Mouse (Mus musculus): ENCODE results near the gene Itk. TPM values are rescaled to one million over a fixed set of nuclear protein-coding genes. Genes with fewer than 3 reads are reported as not detected.

Itk gene
- polyA plus RNA-seq, 1 experiment = 1.1 TPM

DNA sequence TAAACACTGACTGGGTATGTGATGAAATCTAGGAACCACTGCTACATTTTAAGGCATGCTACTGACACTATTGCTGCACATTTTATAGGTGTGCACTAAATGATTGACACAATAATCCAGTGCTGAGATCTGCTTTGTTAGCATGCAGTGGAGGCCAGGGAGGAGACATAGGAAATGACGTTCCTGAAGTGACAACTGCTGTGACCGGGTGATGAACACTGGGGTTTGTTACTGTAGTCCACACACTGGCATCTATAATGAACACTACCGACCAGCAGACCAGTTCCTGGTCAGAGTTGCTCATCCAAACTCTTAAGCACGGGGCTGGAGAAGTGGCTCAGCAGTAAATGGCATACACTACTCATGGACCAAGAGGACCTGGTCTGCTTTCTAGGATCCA lies 4.1 kb upstream of the Itk start:
- WGBS = 74% methylated on average over 4 of the region's 4 CpGs
- Histone ChIP-seq H3K4me1 (ENCODE audit: control insufficient read depth, insufficient read depth, insufficient read length, low read length) (no peaks in the 10 kb centered on the region), H3K4me3 (ENCODE audit: low read depth, low read length) (no peak overlapping the region), H3K36me3 (ENCODE audit: control insufficient read depth, insufficient read depth, low read length) (no peaks in the 10 kb centered on the region), H3K27me3 (ENCODE audit: control insufficient read depth, insufficient read depth, low read length) (no peaks in the 10 kb centered on the region), H3K27ac (ENCODE audit: insufficient read depth, low read depth, low read length) (no peak overlapping the region)
- no peak for TF ChIP-seq POLR2A (IDR thresholded peaks at IDR 0.05; ENCODE audit: low read depth, low read length)
- TF ChIP-seq CTCF (IDR thresholded peaks at IDR 0.05; ENCODE audit: extremely low read depth, insufficient read length, insufficient replicate concordance, low read depth, low read length) = no peak

DNA sequence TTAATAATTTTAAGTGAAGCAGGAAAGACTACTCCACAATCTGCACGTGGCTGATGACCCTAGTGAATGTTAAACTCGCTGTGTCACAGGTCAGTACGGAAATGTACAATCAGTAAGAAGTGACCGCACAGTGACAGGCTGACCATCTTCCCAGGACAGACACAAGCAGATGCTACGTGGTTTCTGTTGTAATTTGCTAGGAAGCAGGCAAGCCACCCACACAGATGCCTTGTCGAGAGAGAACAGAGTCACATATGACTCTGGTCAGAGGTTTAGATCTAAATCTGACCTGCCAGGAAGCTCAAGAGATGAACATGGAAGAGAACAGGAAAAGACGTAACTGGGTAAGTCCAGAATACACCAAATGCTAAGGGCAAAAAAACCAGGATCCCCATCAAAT lies 3.6 kb upstream of the Itk start:
- H3K27me3 ChIP-seq (ENCODE audit: control insufficient read depth, insufficient read depth, low read length) = no peaks in the 10 kb centered on the region
- no peak overlapping the region for H3K27ac ChIP-seq (ENCODE audit: insufficient read depth, low read depth, low read length)
- WGBS = 75% methylated on average over 7 of the region's 7 CpGs
- TF ChIP-seq POLR2A (IDR thresholded peaks at IDR 0.05; ENCODE audit: low read depth, low read length) = no peak
- no peaks in the 10 kb centered on the region for H3K36me3 ChIP-seq (ENCODE audit: control insufficient read depth, insufficient read depth, low read length)
- H3K4me3 ChIP-seq (ENCODE audit: low read depth, low read length) = no peak overlapping the region
- H3K4me1 ChIP-seq (ENCODE audit: control insufficient read depth, insufficient read depth, insufficient read length, low read length) = no peaks in the 10 kb centered on the region

DNA sequence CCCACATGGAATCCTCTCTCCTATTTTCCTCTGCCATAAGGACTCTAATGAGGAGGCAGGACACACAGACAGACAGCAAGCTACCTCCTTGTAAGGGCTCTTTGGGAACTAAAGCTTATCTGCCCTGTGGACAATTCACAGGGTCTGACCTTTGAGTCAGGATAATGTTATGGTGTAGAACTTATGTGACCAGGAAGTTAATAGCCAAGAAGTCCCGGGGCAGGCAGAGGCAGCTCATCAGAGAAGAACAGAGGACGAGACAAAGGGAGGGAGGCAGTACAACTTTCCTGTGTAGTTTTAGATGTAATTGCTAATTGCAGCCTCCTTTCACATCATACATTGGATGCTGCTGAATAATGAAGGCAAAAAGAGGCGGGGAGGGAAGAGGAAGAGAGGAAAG lies 1.3 kb upstream of the Itk start:
- no peaks in the 10 kb centered on the region for H3K27me3 ChIP-seq (ENCODE audit: control insufficient read depth, insufficient read depth, low read length)
- 41% methylated on average over 3 of the region's 3 CpGs for WGBS

DNA sequence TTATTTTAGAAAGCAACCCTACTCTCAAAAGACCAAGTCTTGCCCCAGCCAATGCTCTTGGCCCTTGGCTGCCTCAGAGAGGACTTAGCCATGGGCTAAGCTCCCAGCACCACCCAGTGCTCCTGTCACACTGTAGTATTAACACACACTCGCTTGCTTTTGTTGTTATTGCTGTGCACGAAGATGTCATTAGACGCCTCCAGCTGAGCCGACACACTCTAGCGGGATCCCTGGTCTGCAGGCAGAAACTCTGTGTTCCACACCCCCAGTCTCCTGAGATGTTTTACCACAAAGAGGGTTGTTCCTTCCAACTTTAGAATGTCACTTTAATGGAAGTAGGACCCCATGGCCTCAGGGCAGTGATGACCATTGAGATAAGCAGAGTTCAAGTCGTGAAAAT lies 877 bp downstream of the Itk start:
- H3K27ac ChIP-seq (ENCODE audit: insufficient read depth, low read depth, low read length) = no peak overlapping the region
- no peaks in the 10 kb centered on the region for H3K36me3 ChIP-seq (ENCODE audit: control insufficient read depth, insufficient read depth, low read length)
- no peaks in the 10 kb centered on the region for H3K4me1 ChIP-seq (ENCODE audit: control insufficient read depth, insufficient read depth, insufficient read length, low read length)
- TF ChIP-seq CTCF (IDR thresholded peaks at IDR 0.05; ENCODE audit: extremely low read depth, insufficient read length, insufficient replicate concordance, low read depth, low read length) = no peak
- peak overlapping the region; percentile 49 for H3K4me3 ChIP-seq (ENCODE audit: low read depth, low read length)
- no peaks in the 10 kb centered on the region for H3K27me3 ChIP-seq (ENCODE audit: control insufficient read depth, insufficient read depth, low read length)
- 68% methylated on average over 6 of the region's 6 CpGs for whole genome bisulfite sequencing

More for the DNA sequence above, 1.3 kb upstream of the Itk start:
- no peaks in the 10 kb centered on the region for H3K4me1 ChIP-seq (ENCODE audit: control insufficient read depth, insufficient read depth, insufficient read length, low read length)
- no peak overlapping the region for H3K4me3 ChIP-seq (ENCODE audit: low read depth, low read length)
- no peak for TF ChIP-seq CTCF (IDR thresholded peaks at IDR 0.05; ENCODE audit: extremely low read depth, insufficient read length, insufficient replicate concordance, low read depth, low read length)
- TF ChIP-seq POLR2A (IDR thresholded peaks at IDR 0.05; ENCODE audit: low read depth, low read length) = no peak
- H3K27ac ChIP-seq (ENCODE audit: insufficient read depth, low read depth, low read length) = no peak overlapping the region
- H3K36me3 ChIP-seq (ENCODE audit: control insufficient read depth, insufficient read depth, low read length) = no peaks in the 10 kb centered on the region

DNA sequence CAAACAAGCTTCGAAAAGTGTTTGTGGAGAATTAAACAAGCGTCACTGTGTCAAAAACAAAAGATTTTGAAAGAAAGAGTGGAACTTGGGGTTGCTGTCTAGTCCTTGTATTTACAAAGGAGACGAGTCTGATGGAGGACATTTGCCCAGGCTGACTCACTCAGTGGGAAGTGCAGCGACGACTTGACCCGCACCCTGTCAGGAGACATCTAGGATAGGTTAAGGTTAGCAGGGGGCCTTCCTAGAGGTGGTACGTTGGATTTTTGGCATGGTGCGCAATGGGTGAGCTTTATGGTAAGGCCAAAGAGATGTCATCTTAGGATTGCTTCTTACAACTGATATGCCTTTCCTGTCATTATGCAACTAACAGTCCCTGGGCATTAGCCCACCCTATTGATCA lies 2.3 kb downstream of the Itk start:
- Histone ChIP-seq H3K27ac (ENCODE audit: insufficient read depth, low read depth, low read length) (no peak overlapping the region), H3K4me1 (ENCODE audit: control insufficient read depth, insufficient read depth, insufficient read length, low read length) (no peaks in the 10 kb centered on the region), H3K36me3 (ENCODE audit: control insufficient read depth, insufficient read depth, low read length) (no peaks in the 10 kb centered on the region), H3K27me3 (ENCODE audit: control insufficient read depth, insufficient read depth, low read length) (no peaks in the 10 kb centered on the region), H3K4me3 (ENCODE audit: low read depth, low read length) (no peak overlapping the region)
- no peak for TF ChIP-seq POLR2A (IDR thresholded peaks at IDR 0.05; ENCODE audit: low read depth, low read length)
- no peak for TF ChIP-seq CTCF (IDR thresholded peaks at IDR 0.05; ENCODE audit: extremely low read depth, insufficient read length, insufficient replicate concordance, low read depth, low read length)
- 86% methylated on average over 8 of the region's 8 CpGs for WGBS

DNA sequence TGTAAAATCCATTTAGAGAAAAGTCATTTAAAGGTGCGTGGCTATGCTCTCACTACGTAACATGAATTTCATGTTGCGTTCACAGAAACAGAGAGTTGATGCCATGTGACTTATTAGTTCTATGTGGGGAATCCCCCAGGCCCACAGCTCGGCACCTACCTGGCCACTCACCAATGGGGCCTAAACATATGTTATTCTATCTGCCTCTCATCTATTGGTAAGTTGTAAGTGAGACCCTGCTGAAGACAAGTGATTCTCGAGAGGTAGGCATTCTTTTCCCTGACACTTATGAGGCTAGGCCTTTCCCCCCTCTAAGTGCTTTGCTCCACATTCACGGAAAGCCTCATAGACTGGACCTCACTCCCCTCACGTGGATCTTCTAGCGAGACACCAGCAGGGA lies 2.8 kb downstream of the Itk start:
- no peak for TF ChIP-seq CTCF (IDR thresholded peaks at IDR 0.05; ENCODE audit: extremely low read depth, insufficient read length, insufficient replicate concordance, low read depth, low read length)
- no peak for TF ChIP-seq POLR2A (IDR thresholded peaks at IDR 0.05; ENCODE audit: low read depth, low read length)
- H3K4me3 ChIP-seq (ENCODE audit: low read depth, low read length) = no peak overlapping the region
- no peaks in the 10 kb centered on the region for H3K4me1 ChIP-seq (ENCODE audit: control insufficient read depth, insufficient read depth, insufficient read length, low read length)
- no peak overlapping the region for H3K27ac ChIP-seq (ENCODE audit: insufficient read depth, low read depth, low read length)
- no peaks in the 10 kb centered on the region for H3K36me3 ChIP-seq (ENCODE audit: control insufficient read depth, insufficient read depth, low read length)
- H3K27me3 ChIP-seq (ENCODE audit: control insufficient read depth, insufficient read depth, low read length) = no peaks in the 10 kb centered on the region
- WGBS = 84% methylated on average over 8 of the region's 8 CpGs

DNA sequence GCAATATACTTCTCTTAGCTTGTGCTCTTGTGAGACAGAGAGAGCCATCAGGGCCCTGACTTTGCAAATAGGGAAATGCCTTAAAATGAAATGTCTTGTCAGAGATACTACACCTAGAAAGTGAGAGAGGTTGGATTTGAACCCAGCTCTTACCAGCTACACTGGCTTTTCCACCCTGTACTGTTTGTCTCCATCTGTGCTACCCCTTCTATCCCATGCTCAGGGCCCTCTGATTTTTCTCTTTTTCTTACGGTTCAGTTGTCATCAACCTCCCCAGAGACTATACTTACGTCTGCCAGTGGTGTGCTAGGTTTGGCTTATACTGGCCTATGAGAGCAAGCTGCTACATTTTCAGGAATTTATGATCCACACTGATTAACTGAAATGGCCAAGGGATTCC lies 4.4 kb downstream of the Itk start:
- H3K4me1 ChIP-seq (ENCODE audit: control insufficient read depth, insufficient read depth, insufficient read length, low read length) = no peaks in the 10 kb centered on the region
- H3K27me3 ChIP-seq (ENCODE audit: control insufficient read depth, insufficient read depth, low read length) = no peaks in the 10 kb centered on the region
- H3K4me3 ChIP-seq (ENCODE audit: low read depth, low read length) = no peak overlapping the region
- 72% methylated on average over 2 of the region's 2 CpGs for WGBS
- H3K36me3 ChIP-seq (ENCODE audit: control insufficient read depth, insufficient read depth, low read length) = no peaks in the 10 kb centered on the region
- no peak for TF ChIP-seq CTCF (IDR thresholded peaks at IDR 0.05; ENCODE audit: extremely low read depth, insufficient read length, insufficient replicate concordance, low read depth, low read length)
- no peak for TF ChIP-seq POLR2A (IDR thresholded peaks at IDR 0.05; ENCODE audit: low read depth, low read length)
- H3K27ac ChIP-seq (ENCODE audit: insufficient read depth, low read depth, low read length) = no peak overlapping the region

DNA sequence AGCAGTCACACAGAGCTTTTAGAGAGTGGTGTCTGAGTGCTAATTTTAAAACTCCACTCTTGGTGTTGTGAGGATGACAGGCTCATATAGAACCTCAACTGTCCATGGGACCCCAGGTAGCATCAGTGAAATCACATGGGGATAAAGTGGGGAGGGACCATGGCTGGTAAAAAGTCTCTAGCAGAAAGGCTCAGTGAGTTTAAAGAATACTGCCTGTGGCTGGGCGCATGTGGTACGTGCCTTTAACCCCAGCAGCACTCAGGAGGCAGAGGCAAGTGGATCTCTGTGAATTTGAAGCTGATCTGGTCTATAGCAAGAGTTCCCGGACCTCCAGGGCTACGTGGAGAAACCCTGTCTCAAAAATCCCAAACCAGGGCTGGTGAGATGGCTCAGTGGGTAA lies 6.8 kb downstream of the Itk start:
- H3K4me3 ChIP-seq (ENCODE audit: low read depth, low read length) = no peak overlapping the region
- no peaks in the 10 kb centered on the region for H3K27me3 ChIP-seq (ENCODE audit: control insufficient read depth, insufficient read depth, low read length)
- 90% methylated on average over 4 of the region's 4 CpGs for WGBS
- TF ChIP-seq CTCF (IDR thresholded peaks at IDR 0.05; ENCODE audit: extremely low read depth, insufficient read length, insufficient replicate concordance, low read depth, low read length) (no peak), POLR2A (IDR thresholded peaks at IDR 0.05; ENCODE audit: low read depth, low read length) (no peak)
- H3K4me1 ChIP-seq (ENCODE audit: control insufficient read depth, insufficient read depth, insufficient read length, low read length) = no peaks in the 10 kb centered on the region
- H3K36me3 ChIP-seq (ENCODE audit: control insufficient read depth, insufficient read depth, low read length) = no peaks in the 10 kb centered on the region
- no peak overlapping the region for H3K27ac ChIP-seq (ENCODE audit: insufficient read depth, low read depth, low read length)
